Mouse (Mus musculus) brain, embryonic 14.5 days (tissue): ENCODE results near the gene BC051665.

Source experiments
- CTCF ChIP-seq: fragments of 200-500 bp; IDR thresholded peaks from 2 replicates; pipeline ENCODE4 v1.5.1; 2012; ENCODE audit warnings: inconsistent platforms, mild to moderate bottlenecking, moderate library complexity, borderline replicate concordance; ENCODE audit not compliant: insufficient read depth, insufficient read length; ENCODE audit errors: extremely low read depth
- POLR2A ChIP-seq: fragments of 200-500 bp; IDR thresholded peaks from 2 replicates; pipeline ENCODE4 v1.6.1; 2012; ENCODE audit warnings: mild to moderate bottlenecking, inconsistent platforms, borderline replicate concordance; ENCODE audit not compliant: poor library complexity, insufficient read depth, insufficient read length, severe bottlenecking; ENCODE audit errors: extremely low read depth

GRCm38 (mm10) chr13:60735306-60735705 lies 50.9 kb downstream of the BC051665 start:
- TF ChIP-seq POLR2A (no peak), CTCF (no peak)
